Mouse (Mus musculus): ENCODE measurements around the gene Myo1f. TPM values are rescaled to one million over a fixed set of nuclear protein-coding genes. Genes with fewer than 3 reads are reported as not detected.
"Not testable (repeated sequence)": the region's sequence is repeated elsewhere in the genome, so short reads cannot be mapped to it uniquely, and the experiment has no call there.

Gene Myo1f
- polyA plus RNA-seq, 1 experiment from 2014 or later: 1.6 TPM

GRCm38 (mm10) chr17:33600831-33601230 is 45.3 kb downstream of the Myo1f start:
- Histone ChIP-seq H3K4me3 (ENCODE audit: low read depth, low read length) (no peak overlapping the region), H3K27ac (ENCODE audit: low read depth, low read length) (no peak overlapping the region), H3K4me2 (replicated peaks; ENCODE audit: low read depth, low read length) (no peak overlapping the region), H3K27me3 (ENCODE audit: control insufficient read depth, insufficient read depth, low read length) (no peaks in the 10 kb centered on the region), H3K4me1 (replicated peaks; ENCODE audit: control insufficient read depth, insufficient read depth, low read length) (no peaks in the 10 kb centered on the region), H3K9me3 (ENCODE audit: control insufficient read depth, low read length) (no peaks in the 10 kb centered on the region), H3K9ac (ENCODE audit: low read depth, low read length) (no peak overlapping the region), H3K36me3 (ENCODE audit: control insufficient read depth, insufficient read depth, low read length) (no peaks in the 10 kb centered on the region)
- DNase-seq (ENCODE audit: low spot score) (no peak), ATAC-seq (ENCODE audit: low FRiP score) (no peak)
- 80% methylated on average over 3 of the region's 3 CpGs for WGBS

DNA sequence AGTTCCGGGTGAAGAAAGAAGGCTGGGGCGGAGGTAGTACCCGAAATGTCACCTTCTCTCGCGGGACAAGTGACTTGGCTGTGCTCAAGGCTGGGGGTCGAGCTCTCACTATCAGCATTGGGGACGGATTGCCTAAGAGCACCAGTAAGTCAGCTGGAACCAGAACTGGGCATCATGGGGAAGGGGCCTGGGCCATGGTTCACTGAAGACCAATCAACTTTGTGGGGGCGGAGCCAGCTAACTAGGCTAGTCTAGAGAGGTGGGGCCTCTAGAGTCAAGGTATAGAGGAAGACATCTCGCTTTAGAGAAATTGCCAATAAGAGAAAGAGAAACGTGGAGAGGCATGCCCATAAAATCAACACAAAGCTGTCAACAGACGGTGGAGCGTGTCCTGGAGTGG is 46.4 kb downstream of the Myo1f start:
- no peaks in the 10 kb centered on the region for H3K36me3 ChIP-seq (ENCODE audit: control insufficient read depth, insufficient read depth, low read length)
- no peak overlapping the region for H3K27ac ChIP-seq (ENCODE audit: low read depth, low read length)
- no peaks in the 10 kb centered on the region for H3K27me3 ChIP-seq (ENCODE audit: control insufficient read depth, insufficient read depth, low read length)
- WGBS: 81% methylated on average over 12 of the region's 12 CpGs
- H3K9ac ChIP-seq (ENCODE audit: low read depth, low read length): no peak overlapping the region
- DNase-seq (ENCODE audit: low spot score) (no peak), ATAC-seq (ENCODE audit: low FRiP score) (no peak)
- H3K4me3 ChIP-seq (ENCODE audit: low read depth, low read length): no peak overlapping the region
- no peaks in the 10 kb centered on the region for H3K9me3 ChIP-seq (ENCODE audit: control insufficient read depth, low read length)
- H3K4me2 ChIP-seq (replicated peaks; ENCODE audit: low read depth, low read length): no peak overlapping the region
- no peaks in the 10 kb centered on the region for H3K4me1 ChIP-seq (replicated peaks; ENCODE audit: control insufficient read depth, insufficient read depth, low read length)

GRCm38 (mm10) chr17:33607273-33607672 is 51.8 kb downstream of the Myo1f start:
- WGBS: 85% methylated on average over 2 of the region's 2 CpGs
- H3K4me2 ChIP-seq (replicated peaks; ENCODE audit: low read depth, low read length): no peak overlapping the region
- no peak overlapping the region for H3K27ac ChIP-seq (ENCODE audit: low read depth, low read length)
- no peaks in the 10 kb centered on the region for H3K36me3 ChIP-seq (ENCODE audit: control insufficient read depth, insufficient read depth, low read length)
- H3K27me3 ChIP-seq (ENCODE audit: control insufficient read depth, insufficient read depth, low read length): no peaks in the 10 kb centered on the region
- H3K9me3 ChIP-seq (ENCODE audit: control insufficient read depth, low read length): no peaks in the 10 kb centered on the region
- DNase-seq (ENCODE audit: low spot score): no peak
- no peak overlapping the region for H3K4me3 ChIP-seq (ENCODE audit: low read depth, low read length)
- no peaks in the 10 kb centered on the region for H3K4me1 ChIP-seq (replicated peaks; ENCODE audit: control insufficient read depth, insufficient read depth, low read length)
- ATAC-seq (ENCODE audit: low FRiP score): no peak
- no peak overlapping the region for H3K9ac ChIP-seq (ENCODE audit: low read depth, low read length)

GRCm38 (mm10) chr17:33610548-33610947 is 55.0 kb downstream of the Myo1f start:
- H3K27ac ChIP-seq (ENCODE audit: low read depth, low read length): no peak overlapping the region
- 92% methylated on average over 7 of the region's 7 CpGs for WGBS
- no peak overlapping the region for H3K9ac ChIP-seq (ENCODE audit: low read depth, low read length)
- H3K36me3 ChIP-seq (ENCODE audit: control insufficient read depth, insufficient read depth, low read length): no peaks in the 10 kb centered on the region
- no peaks in the 10 kb centered on the region for H3K27me3 ChIP-seq (ENCODE audit: control insufficient read depth, insufficient read depth, low read length)
- H3K4me2 ChIP-seq (replicated peaks; ENCODE audit: low read depth, low read length): no peak overlapping the region
- no peaks in the 10 kb centered on the region for H3K4me1 ChIP-seq (replicated peaks; ENCODE audit: control insufficient read depth, insufficient read depth, low read length)
- H3K4me3 ChIP-seq (ENCODE audit: low read depth, low read length): no peak overlapping the region
- DNase-seq (ENCODE audit: low spot score) (no peak), ATAC-seq (ENCODE audit: low FRiP score) (no peak)
- H3K9me3 ChIP-seq (ENCODE audit: control insufficient read depth, low read length): no peaks in the 10 kb centered on the region

GRCm38 (mm10) chr17:33613726-33614125 is 58.2 kb downstream of the Myo1f start:
- not testable (repeated sequence) for DNase-seq (ENCODE audit: low spot score); H3K4me1 ChIP-seq (replicated peaks; ENCODE audit: control insufficient read depth, insufficient read depth, low read length); H3K4me3 ChIP-seq (ENCODE audit: low read depth, low read length); H3K27me3 ChIP-seq (ENCODE audit: control insufficient read depth, insufficient read depth, low read length); H3K9ac ChIP-seq (ENCODE audit: low read depth, low read length); H3K4me2 ChIP-seq (replicated peaks; ENCODE audit: low read depth, low read length); H3K36me3 ChIP-seq (ENCODE audit: control insufficient read depth, insufficient read depth, low read length); H3K9me3 ChIP-seq (ENCODE audit: control insufficient read depth, low read length); H3K27ac ChIP-seq (ENCODE audit: low read depth, low read length); ATAC-seq (ENCODE audit: low FRiP score)
- 85% methylated on average over 5 of the region's 5 CpGs for WGBS

GRCm38 (mm10) chr17:33627281-33627680 is 71.8 kb downstream of the Myo1f start:
- Histone ChIP-seq H3K36me3 (ENCODE audit: control insufficient read depth, insufficient read depth, low read length) (no peaks in the 10 kb centered on the region), H3K9me3 (ENCODE audit: control insufficient read depth, low read length) (no peaks in the 10 kb centered on the region), H3K4me3 (ENCODE audit: low read depth, low read length) (no peak overlapping the region), H3K27me3 (ENCODE audit: control insufficient read depth, insufficient read depth, low read length) (no peaks in the 10 kb centered on the region), H3K4me1 (replicated peaks; ENCODE audit: control insufficient read depth, insufficient read depth, low read length) (0 out of 2 replicates have a peak, but pooled peaks cover 5% of the 10 kb centered on the region), H3K9ac (ENCODE audit: low read depth, low read length) (no peak overlapping the region), H3K27ac (ENCODE audit: low read depth, low read length) (no peak overlapping the region), H3K4me2 (replicated peaks; ENCODE audit: low read depth, low read length) (no peak overlapping the region)
- ATAC-seq (ENCODE audit: low FRiP score) (no peak), DNase-seq (ENCODE audit: low spot score) (no peak)
- WGBS: 91% methylated on average over 3 of the region's 3 CpGs

DNA sequence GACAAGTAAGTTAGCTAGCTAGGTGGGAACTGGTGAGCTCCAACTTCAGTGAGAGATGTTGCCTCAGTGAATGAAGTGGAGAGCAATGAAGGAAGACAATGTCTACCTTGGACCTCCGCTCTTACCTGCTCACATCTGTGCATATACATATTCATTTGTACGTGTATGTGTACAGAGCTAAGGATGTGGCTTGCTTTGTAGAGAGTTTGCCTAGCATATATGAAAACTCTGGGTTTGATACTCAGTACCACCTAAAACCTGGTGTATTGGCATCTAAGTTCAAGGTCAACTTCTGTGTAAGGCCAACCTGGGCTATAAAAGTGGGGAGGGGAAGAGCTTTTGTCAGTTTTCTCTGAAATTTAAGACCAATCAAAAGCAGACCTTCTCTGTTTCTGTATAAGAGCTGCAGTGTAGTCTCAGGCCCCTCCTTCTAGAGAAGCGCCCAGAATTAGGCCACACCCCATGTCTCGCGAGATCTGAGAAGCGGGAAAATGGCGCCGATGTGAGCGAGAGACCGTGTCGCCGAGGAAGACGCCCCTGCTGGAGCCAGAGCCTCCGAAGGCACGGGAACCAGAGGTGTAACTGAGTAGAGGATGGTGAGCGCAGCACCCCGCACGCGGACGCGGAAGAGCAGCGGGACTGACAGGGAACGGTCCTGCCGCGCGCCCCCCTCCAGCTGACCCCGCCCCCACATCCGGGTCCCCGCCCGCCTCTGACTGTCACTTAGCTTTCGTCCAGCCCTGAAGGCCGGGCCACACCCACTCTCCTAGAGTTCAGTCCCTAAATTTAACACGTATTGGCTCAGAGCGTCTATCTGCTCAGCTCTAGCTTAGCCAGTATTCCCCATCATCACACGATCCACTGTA is 73.3 kb downstream of the Myo1f start, which contains the start of gene Zfp414:
Gene Zfp414 (plus strand): TSS at position 470 of the 866 bp plus-strand sequence.
- Histone ChIP-seq H3K27me3 (ENCODE audit: control insufficient read depth, insufficient read depth, low read length) (no peaks in the 10 kb centered on the region), H3K9me3 (ENCODE audit: control insufficient read depth, low read length) (no peaks in the 10 kb centered on the region), H3K4me1 (replicated peaks; ENCODE audit: control insufficient read depth, insufficient read depth, low read length) (0 out of 2 replicates have a peak, but pooled peaks cover 5% of the 10 kb centered on the region), H3K9ac (ENCODE audit: low read depth, low read length) (peak within 1 kb of the TSS; percentile 82), H3K27ac (ENCODE audit: low read depth, low read length) (peak within 1 kb of the TSS; percentile 95), H3K4me3 (ENCODE audit: low read depth, low read length) (peak within 1 kb of the TSS; percentile 60), H3K36me3 (ENCODE audit: control insufficient read depth, insufficient read depth, low read length) (no peaks in the 10 kb centered on the region), H3K4me2 (replicated peaks; ENCODE audit: low read depth, low read length) (peak within 1 kb of the TSS; percentile 62)
- WGBS: 4% methylated on average over 35 of the region's 35 CpGs
- peak; percentile 97 for DNase-seq (ENCODE audit: low spot score)
- peak; percentile 95 for ATAC-seq (ENCODE audit: low FRiP score)

DNA sequence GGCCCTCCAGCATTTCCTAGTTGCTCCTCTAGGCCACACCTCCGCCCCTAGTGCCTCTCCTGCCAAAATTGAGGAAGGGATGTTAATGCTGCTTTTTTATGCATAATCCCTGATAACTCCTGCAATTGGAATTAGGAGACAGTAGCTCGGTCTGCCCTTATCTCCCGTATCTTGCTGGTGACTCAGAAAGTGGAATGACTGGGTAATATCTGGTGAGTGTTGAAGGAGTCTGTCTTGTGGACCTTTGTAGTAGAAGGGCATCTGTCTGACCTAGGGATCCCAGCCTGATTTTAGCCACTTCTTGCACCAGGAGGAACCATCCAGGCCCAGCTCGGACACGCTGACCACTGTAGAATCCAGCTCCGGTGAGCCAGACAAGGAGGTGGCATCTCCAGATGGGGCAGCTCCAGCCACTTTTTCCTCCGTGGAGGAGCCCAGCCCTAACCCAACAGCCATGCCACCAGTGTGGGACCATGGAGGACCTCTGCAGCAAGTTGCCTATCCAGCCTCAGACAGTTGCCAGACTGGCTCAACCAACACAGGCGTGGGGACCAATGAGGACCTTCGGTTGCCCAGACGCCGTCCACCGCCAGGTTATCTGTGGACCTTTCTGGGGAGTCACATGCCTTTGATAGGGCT is 74.1 kb downstream of the Myo1f start:
- peak overlapping the region; percentile 95; the same call in 1 of the 2 replicates for H3K27ac ChIP-seq (ENCODE audit: low read depth, low read length)
- 0 out of 2 replicates have a peak, but pooled peaks cover 5% of the 10 kb centered on the region for H3K4me1 ChIP-seq (replicated peaks; ENCODE audit: control insufficient read depth, insufficient read depth, low read length)
- H3K9me3 ChIP-seq (ENCODE audit: control insufficient read depth, low read length): no peaks in the 10 kb centered on the region
- ATAC-seq (ENCODE audit: low FRiP score) (peak; percentile 20), DNase-seq (ENCODE audit: low spot score) (no peak)
- no peaks in the 10 kb centered on the region for H3K27me3 ChIP-seq (ENCODE audit: control insufficient read depth, insufficient read depth, low read length)
- 74% methylated on average over 12 of the region's 12 CpGs for WGBS
- H3K36me3 ChIP-seq (ENCODE audit: control insufficient read depth, insufficient read depth, low read length): no peaks in the 10 kb centered on the region
- peak overlapping the region; percentile 82 for H3K9ac ChIP-seq (ENCODE audit: low read depth, low read length)
- peak overlapping the region; percentile 60 for H3K4me3 ChIP-seq (ENCODE audit: low read depth, low read length)
- H3K4me2 ChIP-seq (replicated peaks; ENCODE audit: low read depth, low read length): peak overlapping the region; percentile 62
